Mouse (Mus musculus): ENCODE data around the gene Eloa.

GRCm38 (mm10) chr4:136045091-136045490 lies 23.5 kb upstream of the Eloa start:
- TF ChIP-seq CTCF (IDR thresholded peaks at IDR 0.05; ENCODE audit: control insufficient read depth, insufficient read depth, insufficient read length) (no peak), MAX (IDR thresholded peaks at IDR 0.05) (no peak), MYOG (IDR thresholded peaks at IDR 0.05; ENCODE audit: control insufficient read depth, extremely low read depth, insufficient read length) (no peak), USF1 (IDR thresholded peaks at IDR 0.05; ENCODE audit: low read depth) (no peak), MYOD1 (IDR thresholded peaks at IDR 0.05; ENCODE audit: control insufficient read depth, insufficient read length, low read depth) (no peak), FOSL1 (IDR thresholded peaks at IDR 0.05; ENCODE audit: insufficient read depth, low read length, poor library complexity, severe bottlenecking) (no peak)

All from C2C12 (cell line).